Mouse (Mus musculus): ENCODE data around the gene Rpl18a.

- TF ChIP-seq POLR2A (IDR thresholded peaks at IDR 0.05; ENCODE audit: control insufficient read depth, extremely low read depth, insufficient read depth, low read length, poor library complexity) (no peak), CTCF (IDR thresholded peaks at IDR 0.05; ENCODE audit: borderline replicate concordance, control insufficient read depth, extremely low read depth, insufficient read depth, low read length, poor library complexity) (no peak)
Measured at GRCm38 (mm10) chr8:70874441-70874840, 22.8 kb downstream of the Rpl18a start.

All from thymus, adult 2 months (tissue).